Mouse (Mus musculus) granulocyte monocyte progenitor cell, adult 5-6 weeks (primary cell): ENCODE data around the gene Vmn1r47. TPM values are rescaled to one million over a fixed set of nuclear protein-coding genes. Genes with fewer than 3 reads are reported as not detected.
"Not testable (repeated sequence)": the region's sequence is repeated elsewhere in the genome, so short reads cannot be mapped to it uniquely, and the experiment has no call there.

Experiments used
- ATAC-seq: replicated peaks from 2 replicates; pipeline ENCODE4 v1.8.0; 2016; ENCODE audit warnings: mild to moderate bottlenecking, moderate TSS enrichment, inconsistent platforms; ENCODE audit not compliant: poor library complexity, severe bottlenecking
- total RNA-seq, 2 experiments: library from RNA; stranded (forward) in 1 of 2; stranded (reverse) in 1 of 2; fragments of 200-712, 200-1000 nt in 1 of 2; fragments of >200 nt in 1 of 2; fragmentation: Nextera tagmentation in 1 of 2; gene quantifications; 2 replicates each; pipeline ENCODE4 v1.2.3; 2014 to 2017

The Vmn1r47 gene
- total RNA-seq (2014; fragmentation: Nextera tagmentation) (not detected in 2 replicates), total RNA-seq (2017) (not detected in 2 replicates)

GRCm38 (mm10) chr6:90015847-90016246, at the start of gene Vmn1r47:
Vmn1r47 (plus strand) TSS chr6:90016147.
- ATAC-seq, result not testable (repeated sequence)

- ATAC-seq, result no peak
These were observed 49.6 kb upstream of the Vmn1r47 start for GRCm38 (mm10) chr6:89966341-89966740.

- ATAC-seq, result no peak
These were observed 46.9 kb upstream of the Vmn1r47 start, which contains the start of gene Vmn1r46 for GRCm38 (mm10) chr6:89969013-89969412. Vmn1r46 (plus strand) TSS chr6:89969313.

DNA sequence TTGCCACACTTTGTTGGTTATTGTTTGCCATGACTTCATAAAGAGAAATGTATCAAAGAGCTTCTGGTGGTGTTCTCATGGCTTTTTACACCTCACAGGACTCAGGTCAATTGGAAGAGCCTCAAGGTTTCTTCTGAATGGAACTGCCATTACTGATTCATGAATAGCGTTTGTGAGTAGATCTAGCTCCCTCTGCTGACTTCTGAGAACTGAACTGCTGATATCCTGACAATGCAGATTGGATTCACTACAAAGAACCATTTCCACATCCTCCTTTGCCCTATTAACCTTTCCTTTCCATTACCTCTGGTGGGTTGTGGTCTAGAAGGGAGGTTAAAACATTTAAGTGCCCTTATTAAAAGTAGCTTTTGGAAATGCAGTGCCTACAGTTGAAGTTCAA, 30.0 kb upstream of the Vmn1r47 start:
- no peak for ATAC-seq

DNA sequence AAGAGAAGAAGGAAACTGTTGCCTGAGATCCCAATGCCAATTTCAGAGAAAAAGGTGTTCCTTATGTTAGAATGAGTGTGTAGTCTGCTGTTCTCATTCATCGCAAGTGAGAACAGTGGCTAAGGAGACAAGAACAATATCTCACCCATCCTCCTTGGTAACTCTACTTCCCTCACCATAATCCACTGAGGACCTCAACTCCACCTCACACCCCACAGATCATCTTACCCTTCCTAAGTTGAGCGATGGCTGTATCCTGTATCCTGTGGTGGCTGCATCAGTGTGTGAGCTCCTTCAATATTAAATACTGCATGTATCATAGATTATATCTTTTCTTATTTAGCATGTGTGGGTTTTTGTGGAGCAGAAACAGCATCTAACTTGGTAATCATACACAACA, 20.8 kb downstream of the Vmn1r47 start, which contains the start of gene Vmn1r48:
Gene Vmn1r48, minus strand, starts transcription at position 101 of the 400 bp plus-strand sequence.
- not testable (repeated sequence) for ATAC-seq

Other genes starting within 250 kb of the Vmn1r47 start
- not detected in 2 replicates for gene Vmn1r42, start 139.7 kb upstream of the Vmn1r47 start, total RNA-seq (2014; fragmentation: Nextera tagmentation)
- not detected in 2 replicates for gene Vmn1r42, start 139.7 kb upstream of the Vmn1r47 start, total RNA-seq (2017)
- not detected in 2 replicates for gene Vmn1r43, start 139.7 kb upstream of the Vmn1r47 start, total RNA-seq (2014; fragmentation: Nextera tagmentation)
- gene Vmn1r43, start 139.7 kb upstream of the Vmn1r47 start, total RNA-seq (2017), result not detected in 2 replicates
- not detected in 2 replicates for gene Vmn1r44, start 132.5 kb upstream of the Vmn1r47 start, total RNA-seq (2014; fragmentation: Nextera tagmentation)
- gene Vmn1r44, start 132.5 kb upstream of the Vmn1r47 start, total RNA-seq (2017), result not detected in 2 replicates
- gene Vmn1r45, start 75.5 kb upstream of the Vmn1r47 start, total RNA-seq (2014; fragmentation: Nextera tagmentation), result not detected in 2 replicates
- gene Vmn1r45, start 75.5 kb upstream of the Vmn1r47 start, total RNA-seq (2017), result not detected in 2 replicates
- not detected in 2 replicates for gene Vmn1r46, start 46.8 kb upstream of the Vmn1r47 start, total RNA-seq (2014; fragmentation: Nextera tagmentation)
- gene Vmn1r46, start 46.8 kb upstream of the Vmn1r47 start, total RNA-seq (2017), result not detected in 2 replicates
- not detected in 2 replicates for gene Vmn1r48, start 20.7 kb downstream of the Vmn1r47 start, total RNA-seq (2014; fragmentation: Nextera tagmentation)
- gene Vmn1r48, start 20.7 kb downstream of the Vmn1r47 start, total RNA-seq (2017), result not detected in 2 replicates
- gene Vmn1r49, start 62.4 kb downstream of the Vmn1r47 start, total RNA-seq (2014; fragmentation: Nextera tagmentation), result not detected in 2 replicates
- not detected in 2 replicates for gene Vmn1r49, start 62.4 kb downstream of the Vmn1r47 start, total RNA-seq (2017)
- gene Vmn1r50, start 85.3 kb downstream of the Vmn1r47 start, total RNA-seq (2014; fragmentation: Nextera tagmentation), result not detected in 2 replicates
- not detected in 2 replicates for gene Vmn1r50, start 85.3 kb downstream of the Vmn1r47 start, total RNA-seq (2017)
- not detected in 2 replicates for gene Vmn1r51, start 106.4 kb downstream of the Vmn1r47 start, total RNA-seq (2014; fragmentation: Nextera tagmentation)
- not detected in 2 replicates for gene Vmn1r51, start 106.4 kb downstream of the Vmn1r47 start, total RNA-seq (2017)
- not detected in 2 replicates for gene Vmn1r52, start 158.7 kb downstream of the Vmn1r47 start, total RNA-seq (2014; fragmentation: Nextera tagmentation)
- gene Vmn1r52, start 158.7 kb downstream of the Vmn1r47 start, total RNA-seq (2017), result not detected in 2 replicates
- not detected in 2 replicates for gene V1ra8, start 186.6 kb downstream of the Vmn1r47 start, total RNA-seq (2014; fragmentation: Nextera tagmentation)
- gene V1ra8, start 186.6 kb downstream of the Vmn1r47 start, total RNA-seq (2017), result not detected in 2 replicates
- gene Vmn1r53, start 208.3 kb downstream of the Vmn1r47 start, total RNA-seq (2014; fragmentation: Nextera tagmentation), result not detected in 2 replicates
- not detected in 2 replicates for gene Vmn1r53, start 208.3 kb downstream of the Vmn1r47 start, total RNA-seq (2017)
- not detected in 2 replicates for gene Vmn1r54, start 230.2 kb downstream of the Vmn1r47 start, total RNA-seq (2014; fragmentation: Nextera tagmentation)
- gene Vmn1r54, start 230.2 kb downstream of the Vmn1r47 start, total RNA-seq (2017), result not detected in 2 replicates